Mouse (Mus musculus): Measurements from ENCODE around the gene Otud7b. TPM values are rescaled to one million over a fixed set of nuclear protein-coding genes. Genes with fewer than 3 reads are reported as not detected.
"Not testable (repeated sequence)": the region's sequence is repeated elsewhere in the genome, so short reads cannot be mapped to it uniquely, and the experiment has no call there.

Gene Otud7b
- polyA plus RNA-seq, 1 experiment from 2014 or later: 11.6 TPM

- H3K9me3 ChIP-seq; H3K9ac ChIP-seq; H3K27me3 ChIP-seq (replicated peaks); H3K27ac ChIP-seq; ATAC-seq (ENCODE audit: low FRiP score, low read depth): not testable (repeated sequence)
- Histone ChIP-seq H3K4me2 (replicated peaks) (peak overlapping the region; percentile 95), H3K4me1 (peaks cover 26% of the 10 kb centered on the region), H3K36me3 (peaks cover 49% of the 10 kb centered on the region), H3K4me3 (0 out of 2 replicates have a peak overlapping the region, but pooled peaks have one; percentile 1)
- WGBS: 91% methylated on average over 4 of the region's 4 CpGs
Measured at GRCm38 (mm10) chr3:96174042-96174441, 69.7 kb downstream of the Otud7b start.

- Histone ChIP-seq H3K4me2 (replicated peaks) (no peak overlapping the region), H3K9ac (no peak overlapping the region), H3K4me1 (peaks cover 26% of the 10 kb centered on the region), H3K27ac (no peak overlapping the region), H3K4me3 (no peak overlapping the region), H3K27me3 (replicated peaks) (no peaks in the 10 kb centered on the region), H3K9me3 (no peaks in the 10 kb centered on the region), H3K36me3 (peaks cover 44% of the 10 kb centered on the region)
- ATAC-seq (ENCODE audit: low FRiP score, low read depth): no peak
- 96% methylated on average over 6 of the region's 6 CpGs for WGBS
Measured at GRCm38 (mm10) chr3:96175251-96175650, 70.9 kb downstream of the Otud7b start.

GRCm38 (mm10) chr3:96178427-96178826, 74.1 kb downstream of the Otud7b start:
- no peaks in the 10 kb centered on the region for H3K9me3 ChIP-seq
- peaks cover 44% of the 10 kb centered on the region for H3K36me3 ChIP-seq
- H3K4me3 ChIP-seq: no peak overlapping the region
- H3K9ac ChIP-seq: no peak overlapping the region
- H3K4me1 ChIP-seq: peaks cover 32% of the 10 kb centered on the region
- no peak overlapping the region for H3K4me2 ChIP-seq (replicated peaks)
- no peak overlapping the region for H3K27ac ChIP-seq
- H3K27me3 ChIP-seq (replicated peaks): no peaks in the 10 kb centered on the region
- no peak for ATAC-seq (ENCODE audit: low FRiP score, low read depth)
- WGBS: 89% methylated on average over 4 of the region's 4 CpGs

GRCm38 (mm10) chr3:96178902-96179301, 74.6 kb downstream of the Otud7b start:
- Histone ChIP-seq H3K4me3 (no peak overlapping the region), H3K36me3 (peaks cover 43% of the 10 kb centered on the region), H3K4me1 (peaks cover 31% of the 10 kb centered on the region), H3K9me3 (no peaks in the 10 kb centered on the region), H3K27ac (no peak overlapping the region), H3K27me3 (replicated peaks) (no peaks in the 10 kb centered on the region), H3K4me2 (replicated peaks) (no peak overlapping the region), H3K9ac (no peak overlapping the region)
- 81% methylated on average over 2 of the region's 2 CpGs for WGBS
- no peak for ATAC-seq (ENCODE audit: low FRiP score, low read depth)

GRCm38 (mm10) chr3:96179531-96179930, 75.2 kb downstream of the Otud7b start:
- no peaks in the 10 kb centered on the region for H3K9me3 ChIP-seq
- WGBS: 65% methylated on average over 4 of the region's 4 CpGs
- no peak for ATAC-seq (ENCODE audit: low FRiP score, low read depth)

GRCm38 (mm10) chr3:96180727-96181477, 76.6 kb downstream of the Otud7b start, which contains the start of gene Sv2a:
Gene Sv2a (plus strand): TSS chr3:96181151.
- Histone ChIP-seq H3K9ac (peak within 1 kb of the TSS; percentile 69), H3K27ac (no peak within 1 kb of the TSS; the same call in 1 of the 2 replicates), H3K36me3 (peaks cover 26% of the 10 kb centered on the region), H3K4me2 (replicated peaks) (peak within 1 kb of the TSS; percentile 66), H3K27me3 (replicated peaks) (no peaks in the 10 kb centered on the region), H3K4me1 (peaks cover 23% of the 10 kb centered on the region), H3K4me3 (peak within 1 kb of the TSS; percentile 51), H3K9me3 (no peaks in the 10 kb centered on the region)
- ATAC-seq (ENCODE audit: low FRiP score, low read depth): peak; percentile 72
- under 1% methylated on average over 16 of the region's 23 CpGs for WGBS

More at GRCm38 (mm10) chr3:96179531-96179930, 75.2 kb downstream of the Otud7b start:
- H3K4me2 ChIP-seq (replicated peaks): no peak overlapping the region
- H3K4me1 ChIP-seq: peaks cover 25% of the 10 kb centered on the region
- H3K9ac ChIP-seq: no peak overlapping the region
- H3K36me3 ChIP-seq: peaks cover 37% of the 10 kb centered on the region
- H3K27me3 ChIP-seq (replicated peaks): no peaks in the 10 kb centered on the region
- H3K4me3 ChIP-seq: no peak overlapping the region
- no peak overlapping the region for H3K27ac ChIP-seq

GRCm38 (mm10) chr3:96181510-96182381, 77.4 kb downstream of the Otud7b start:
- peak overlapping the region; percentile 66 for H3K4me2 ChIP-seq (replicated peaks)
- no peak overlapping the region for H3K27ac ChIP-seq
- peak overlapping the region; percentile 51 for H3K4me3 ChIP-seq
- 44% methylated on average over 12 of the region's 12 CpGs for WGBS
- peak overlapping the region; percentile 69 for H3K9ac ChIP-seq
- H3K9me3 ChIP-seq: no peaks in the 10 kb centered on the region
- peak; percentile 31; the same call in 1 of the 2 replicates for ATAC-seq (ENCODE audit: low FRiP score, low read depth)
- H3K27me3 ChIP-seq (replicated peaks): no peaks in the 10 kb centered on the region
- H3K36me3 ChIP-seq: peaks cover 17% of the 10 kb centered on the region
- peaks cover 23% of the 10 kb centered on the region for H3K4me1 ChIP-seq

GRCm38 (mm10) chr3:96182382-96182776, 78.1 kb downstream of the Otud7b start:
- Histone ChIP-seq H3K4me1 (peaks cover 23% of the 10 kb centered on the region), H3K27me3 (replicated peaks) (no peaks in the 10 kb centered on the region), H3K27ac (no peak overlapping the region), H3K9me3 (no peaks in the 10 kb centered on the region), H3K4me3 (peak overlapping the region; percentile 51), H3K36me3 (peaks cover 17% of the 10 kb centered on the region), H3K4me2 (replicated peaks) (peak overlapping the region; percentile 66), H3K9ac (0 out of 2 replicates have a peak overlapping the region, but pooled peaks have one; percentile 69)
- no peak for ATAC-seq (ENCODE audit: low FRiP score, low read depth)
- WGBS: 42% methylated on average over 4 of the region's 4 CpGs

GRCm38 (mm10) chr3:96192977-96193376, 88.7 kb downstream of the Otud7b start:
- no peak overlapping the region for H3K9ac ChIP-seq
- no peak overlapping the region for H3K27ac ChIP-seq
- H3K4me3 ChIP-seq: no peak overlapping the region
- ATAC-seq (ENCODE audit: low FRiP score, low read depth): no peak
- no peaks in the 10 kb centered on the region for H3K9me3 ChIP-seq
- no peaks in the 10 kb centered on the region for H3K27me3 ChIP-seq (replicated peaks)
- WGBS: 71% methylated on average over 12 of the region's 12 CpGs
- H3K36me3 ChIP-seq: peaks cover 14% of the 10 kb centered on the region
- H3K4me2 ChIP-seq (replicated peaks): no peak overlapping the region
- H3K4me1 ChIP-seq: peaks cover 11% of the 10 kb centered on the region

- peaks cover 11% of the 10 kb centered on the region for H3K4me1 ChIP-seq
- ATAC-seq (ENCODE audit: low FRiP score, low read depth): no peak
- H3K9ac ChIP-seq: no peak overlapping the region
- 91% methylated on average over 10 of the region's 10 CpGs for WGBS
- H3K36me3 ChIP-seq: peaks cover 13% of the 10 kb centered on the region
- no peak overlapping the region for H3K4me3 ChIP-seq
- H3K4me2 ChIP-seq (replicated peaks): no peak overlapping the region
- no peak overlapping the region for H3K27ac ChIP-seq
- H3K9me3 ChIP-seq: no peaks in the 10 kb centered on the region
- no peaks in the 10 kb centered on the region for H3K27me3 ChIP-seq (replicated peaks)
Measured at GRCm38 (mm10) chr3:96194966-96195365, 90.6 kb downstream of the Otud7b start.

- ATAC-seq (ENCODE audit: low FRiP score, low read depth): no peak
- H3K4me1 ChIP-seq: peaks cover 11% of the 10 kb centered on the region
- 95% methylated on average over 11 of the region's 11 CpGs for WGBS
- no peaks in the 10 kb centered on the region for H3K9me3 ChIP-seq
- no peak overlapping the region for H3K4me3 ChIP-seq
- no peak overlapping the region for H3K27ac ChIP-seq
- H3K4me2 ChIP-seq (replicated peaks): peak overlapping the region; percentile 93; the same call in 1 of the 2 replicates
- H3K27me3 ChIP-seq (replicated peaks): no peaks in the 10 kb centered on the region
- H3K9ac ChIP-seq: no peak overlapping the region
- H3K36me3 ChIP-seq: peaks cover 13% of the 10 kb centered on the region
Measured at GRCm38 (mm10) chr3:96195616-96196313, 91.4 kb downstream of the Otud7b start.

Data from neural tube, embryonic 12.5 days (tissue).